Mouse (Mus musculus): ENCODE data around the gene Ccdc170. TPM values are rescaled to one million over a fixed set of nuclear protein-coding genes. Genes with fewer than 3 reads are reported as not detected.

The Ccdc170 gene
- polyA plus RNA-seq, 1 experiment from 2014 or later: not detected

Other genes with a start within 250 kb of the Ccdc170 start
- gene Akap12, start 216.1 kb upstream of the Ccdc170 start, polyA plus RNA-seq (2014; fragmentation: Nextera tagmentation; extraction: Ambion mirVana): 39.1 and 43.0 TPM in 2 replicates
- gene Zbtb2, start 94.4 kb upstream of the Ccdc170 start, polyA plus RNA-seq (2014; fragmentation: Nextera tagmentation; extraction: Ambion mirVana): 21.2 and 21.8 TPM in 2 replicates
- 52.5 and 67.0 TPM in 2 replicates for gene Rmnd1, start 50.1 kb upstream of the Ccdc170 start, polyA plus RNA-seq (2014; fragmentation: Nextera tagmentation; extraction: Ambion mirVana)
- 27.6 and 32.6 TPM in 2 replicates for gene Armt1, start 50.0 kb upstream of the Ccdc170 start, polyA plus RNA-seq (2014; fragmentation: Nextera tagmentation; extraction: Ambion mirVana)
- 0.13 TPM in 1 of 2 replicates, not detected in the other for gene Esr1, start 129.1 kb downstream of the Ccdc170 start, polyA plus RNA-seq (2014; fragmentation: Nextera tagmentation; extraction: Ambion mirVana)